9 mouse cellular contexts compared by ENCODE assay signal in the genomic region with DNA sequence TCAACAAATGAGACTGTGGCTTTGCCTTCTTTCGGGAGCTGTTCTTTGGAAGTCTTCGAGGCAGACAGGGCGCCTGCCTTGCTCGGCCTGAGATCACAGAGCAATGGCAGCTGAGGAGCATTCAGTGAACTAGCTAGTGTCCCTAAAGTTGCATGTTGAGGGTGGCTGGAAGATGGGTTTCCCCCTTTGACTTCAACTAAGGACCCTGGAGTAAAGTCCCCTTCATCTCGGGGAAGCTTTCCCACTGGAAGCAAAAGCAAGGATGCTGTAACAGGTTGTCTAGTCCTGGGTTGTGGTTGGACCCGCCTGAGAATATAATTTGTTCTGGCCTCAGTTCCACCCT.
DNase-seq lines count a peak whose midpoint lies in the region; ATAC-seq and TF ChIP-seq lines count a peak whose summit lies in the region.
"Had no signal": no experiment of that assay in that cellular context is flagged by ENCODE, and none has a peak within 500 bp of the region (broad histone marks: within the 10 kb centered on the region; RNA-seq: fewer than 3 reads in every experiment).

No protein-coding gene starts in this region.

- no peaks in the 10 kb centered on the region for H3K4me1 ChIP-seq in kidney, adult 2 months (ENCODE audit: control insufficient read depth, insufficient read depth, low read length)
- peaks cover 9% of the 10 kb centered on the region for H3K4me1 ChIP-seq in cortical plate, adult 2 months (ENCODE audit: control insufficient read depth, insufficient read depth, low read length)
- peaks cover 21% of the 10 kb centered on the region for H3K4me1 ChIP-seq in hindbrain, embryonic 12.5 days
- peaks cover 23% of the 10 kb centered on the region for H3K4me1 ChIP-seq in midbrain, embryonic 12.5 days

- H3K27me3 ChIP-seq in kidney, adult 2 months (replicated peaks; ENCODE audit: control insufficient read depth, insufficient read depth, low read length), result no peaks in the 10 kb centered on the region
- peaks cover 28% of the 10 kb centered on the region; the same call in 1 of the 2 replicates for H3K27me3 ChIP-seq in hindbrain, embryonic 12.5 days
- H3K27me3 ChIP-seq in midbrain, embryonic 12.5 days, result peaks cover 28% of the 10 kb centered on the region

- H3K9ac ChIP-seq in hindbrain, embryonic 12.5 days, result no peak overlapping the region; the same call in 1 of the 2 replicates
- H3K9ac ChIP-seq in midbrain, embryonic 12.5 days (replicated peaks), result peak overlapping the region; percentile 75
- H3K9ac ChIP-seq: liver, embryonic 14.5 days had no signal

- no peak overlapping the region for H3K27ac ChIP-seq in kidney, adult 2 months (ENCODE audit: insufficient read depth, low read depth, low read length)
- H3K27ac ChIP-seq in cortical plate, adult 2 months (ENCODE audit: insufficient read depth, low read length), result no peak overlapping the region
- no peak overlapping the region for H3K27ac ChIP-seq in hindbrain, embryonic 12.5 days
- H3K27ac ChIP-seq in midbrain, embryonic 12.5 days (replicated peaks), result no peak overlapping the region
- H3K27ac ChIP-seq: liver, embryonic 14.5 days had no signal

- DNase-seq in kidney, adult 2 months, result no peak
- DNase-seq in kidney, adult 18-20 months, result no peak
- DNase-seq in cerebellum, postnatal 14 days, result no peak
- DNase-seq in cerebellum, adult 11 months, result no peak
- DNase-seq in right cerebral cortex, postnatal 10 days (ENCODE audit: low spot score in 2 of 2), result no peak

- no peak for TF ChIP-seq POLR2A in kidney, adult 2 months (IDR thresholded peaks at IDR 0.05; ENCODE audit: low read depth, low read length)
- no peak for TF ChIP-seq POLR2A in cortical plate, adult 2 months (IDR thresholded peaks at IDR 0.05; ENCODE audit: extremely low read depth, insufficient read depth, low read length)

- no peaks in the 10 kb centered on the region for H3K36me3 ChIP-seq in kidney, adult 2 months (ENCODE audit: control insufficient read depth, insufficient read depth, low read length)
- no peaks in the 10 kb centered on the region for H3K36me3 ChIP-seq in hindbrain, embryonic 12.5 days
- no peaks in the 10 kb centered on the region for H3K36me3 ChIP-seq in midbrain, embryonic 12.5 days

- peaks cover 5% of the 10 kb centered on the region; the same call in 1 of the 2 replicates for H3K9me3 ChIP-seq in hindbrain, embryonic 12.5 days (replicated peaks)
- H3K9me3 ChIP-seq in midbrain, embryonic 12.5 days, result no peaks in the 10 kb centered on the region

- peak overlapping the region; percentile 100 for H3K4me2 ChIP-seq in hindbrain, embryonic 12.5 days (replicated peaks)
- peak overlapping the region; percentile 100 for H3K4me2 ChIP-seq in midbrain, embryonic 12.5 days (replicated peaks)

- TF ChIP-seq CTCF in kidney, adult 2 months (conservative IDR thresholded peaks at IDR 0.05; ENCODE audit: insufficient read depth, insufficient read length, low read depth, low read length), result no peak
- no peak for TF ChIP-seq CTCF in cortical plate, adult 2 months (IDR thresholded peaks at IDR 0.05; ENCODE audit: extremely low read depth, insufficient read depth, low read length)

- 57% methylated on average over 6 of the region's 6 CpGs for WGBS in kidney, adult 2 months
- 11% methylated on average over 6 of the region's 6 CpGs for WGBS in hindbrain, embryonic 12.5 days
- 6% methylated on average over 6 of the region's 6 CpGs for WGBS in midbrain, embryonic 12.5 days

- ATAC-seq in hindbrain, embryonic 12.5 days (ENCODE audit: low FRiP score), result no peak
- no peak for ATAC-seq in midbrain, embryonic 12.5 days (ENCODE audit: low FRiP score, low read depth)

- peak overlapping the region; percentile 61; the same call in 1 of the 2 replicates for H3K4me3 ChIP-seq in kidney, adult 2 months (ENCODE audit: insufficient read depth, low read depth, low read length)
- peak overlapping the region; percentile 46; the same call in 1 of the 2 replicates for H3K4me3 ChIP-seq in cortical plate, adult 2 months (ENCODE audit: insufficient read depth, low read length)
- peak overlapping the region; percentile 65 for H3K4me3 ChIP-seq in hindbrain, embryonic 12.5 days
- H3K4me3 ChIP-seq in midbrain, embryonic 12.5 days, result peak overlapping the region; percentile 65
